Mouse (Mus musculus): Measurements from ENCODE around the gene Bex2.

Bex2 gene

DNA sequence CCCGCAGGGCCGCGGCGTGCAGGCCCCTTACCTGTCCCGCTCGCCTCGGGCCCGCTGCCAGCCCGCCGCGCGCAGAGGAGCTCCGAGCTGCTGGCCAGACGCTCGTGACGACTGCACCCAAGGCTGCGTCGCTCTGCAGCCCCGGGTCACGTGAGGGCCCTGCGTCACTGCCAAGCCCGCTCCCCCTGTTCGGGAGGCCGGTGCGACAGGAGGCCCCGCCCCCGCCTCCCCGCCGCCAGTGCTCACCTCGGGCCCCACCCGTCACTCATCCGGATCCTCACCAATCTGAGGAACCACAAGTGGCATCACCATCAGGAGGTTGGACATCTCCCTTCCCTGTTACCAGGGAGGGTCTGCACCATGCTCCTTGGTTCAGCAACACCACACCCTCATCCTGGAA lies at the start of gene Bex2:
Gene Bex2 (minus strand): TSS at position 217 of the 400 bp plus-strand sequence.
- DNase-seq (ENCODE audit: low spot score in 2 of 2) = peak in 1 of 2 experiments; percentile 7

DNA sequence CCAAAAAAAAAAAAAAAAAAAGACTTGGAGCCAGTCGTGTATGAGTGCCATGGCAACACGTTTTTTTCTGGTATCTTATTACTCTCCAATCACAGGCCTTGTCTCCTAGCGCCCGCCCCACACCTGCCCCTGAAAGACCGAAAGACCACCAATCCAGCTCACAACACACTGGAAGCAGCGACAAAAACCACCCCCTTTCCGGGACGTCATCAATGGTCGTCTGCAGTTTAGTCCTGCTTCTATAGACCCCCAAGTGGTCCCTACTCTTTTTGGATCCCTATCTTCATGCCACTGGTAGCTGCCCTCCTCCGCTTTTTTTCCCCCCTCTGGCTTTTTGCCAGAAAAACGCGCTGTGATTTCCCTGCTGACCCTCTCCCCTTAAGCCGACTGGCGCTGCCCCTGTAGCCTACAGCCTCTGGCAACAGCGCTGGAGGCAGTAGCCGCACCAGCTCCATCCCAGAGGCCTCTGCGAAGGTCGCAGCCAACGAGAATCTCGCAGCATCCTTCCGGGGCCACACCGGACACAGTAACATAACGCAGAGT lies 47.5 kb upstream of the Bex2 start:
- peak; percentile 25 to 55 for DNase-seq (ENCODE audit: low spot score in 2 of 2)

DNA sequence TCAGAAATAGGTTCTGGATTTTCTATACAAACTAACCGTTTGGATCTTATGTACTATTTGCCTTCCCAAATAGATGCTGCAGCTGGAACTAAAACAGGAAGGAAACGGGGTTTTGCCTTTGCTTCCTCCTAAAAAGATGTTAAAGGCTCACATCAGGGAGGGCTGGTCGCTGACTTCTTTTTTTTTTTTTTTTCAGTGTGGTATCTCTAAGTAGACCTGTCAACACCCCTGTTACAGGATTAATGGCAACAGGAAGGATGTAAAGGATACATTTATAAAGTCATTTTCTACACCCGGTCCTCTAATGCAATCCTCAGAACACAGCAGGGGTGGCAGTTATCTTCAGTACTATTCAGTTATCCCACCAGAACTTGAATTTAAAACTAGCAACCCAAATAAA lies 47.0 kb upstream of the Bex2 start:
- DNase-seq (ENCODE audit: low spot score in 2 of 2) = no peak

DNA sequence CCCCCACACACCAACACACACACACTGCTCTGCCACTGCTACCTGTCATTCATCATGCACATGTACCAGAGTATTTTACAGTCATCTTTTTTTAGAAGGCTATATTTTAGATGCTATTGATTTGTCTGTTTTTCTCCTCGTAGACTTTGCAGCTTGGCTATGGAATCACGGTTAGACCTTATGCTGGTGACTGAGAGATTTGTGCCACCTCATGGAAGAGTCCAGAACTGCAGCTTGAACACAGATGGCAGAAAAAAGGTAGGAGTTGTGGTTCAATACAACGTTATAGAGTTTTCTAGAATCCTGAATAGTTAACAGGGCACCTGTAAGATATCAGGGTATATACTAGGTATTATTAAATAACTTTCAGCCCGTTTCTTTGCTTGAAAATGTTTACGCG lies 39.9 kb upstream of the Bex2 start:
- peak; percentile 29 to 50 for DNase-seq (ENCODE audit: low spot score in 2 of 2)

DNA sequence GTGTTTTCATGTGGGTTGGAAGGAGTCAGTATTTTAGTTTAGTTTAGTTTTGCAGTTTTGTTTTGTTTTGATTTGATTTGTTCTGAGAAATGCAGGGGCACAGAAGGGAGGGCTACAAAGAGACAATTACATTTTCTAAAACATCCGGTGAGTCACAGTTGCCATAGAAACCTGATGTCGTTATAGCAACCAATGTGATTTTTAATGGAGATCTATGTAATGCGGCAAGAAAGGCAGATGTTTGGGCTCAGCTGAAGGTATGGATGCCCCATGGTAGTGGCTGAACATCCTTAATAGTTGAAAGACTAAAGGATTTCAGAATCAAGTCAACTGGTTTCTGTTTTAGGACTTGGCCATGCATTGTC lies 36.7 kb upstream of the Bex2 start:
- DNase-seq (ENCODE audit: low spot score in 2 of 2) = no peak

DNA sequence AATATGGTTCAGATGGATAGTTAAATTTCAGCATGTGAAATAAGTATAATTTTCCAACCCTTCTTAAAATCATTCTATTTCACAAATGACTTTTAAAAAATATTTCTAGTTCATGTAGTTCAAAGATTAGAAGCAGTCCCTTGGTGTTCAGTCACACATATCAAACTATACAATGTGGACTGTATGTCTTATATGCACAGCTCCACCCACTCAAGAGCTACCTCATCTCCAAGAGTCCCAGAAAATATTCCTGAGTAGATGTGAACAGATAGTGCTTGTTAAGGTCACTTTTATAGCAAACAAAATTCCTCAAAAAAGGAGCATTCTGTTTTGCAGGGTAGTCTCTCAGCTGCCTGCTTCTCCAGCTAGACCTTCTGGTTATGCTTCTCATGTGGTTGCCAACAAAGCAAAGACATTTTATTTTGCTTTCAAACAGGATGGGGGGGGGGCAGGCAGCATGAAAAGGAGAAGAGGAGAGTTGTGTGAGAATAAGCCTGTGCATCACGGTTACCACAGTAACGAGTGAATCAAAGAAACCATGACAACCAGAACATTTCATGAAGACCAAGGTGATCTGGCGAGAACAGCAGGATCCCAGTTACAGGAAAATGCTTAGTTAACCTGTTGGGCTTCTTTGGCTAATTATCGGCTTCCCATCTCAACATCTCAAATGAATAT lies 36.1 kb upstream of the Bex2 start:
- DNase-seq (ENCODE audit: low spot score in 2 of 2) = no peak

DNA sequence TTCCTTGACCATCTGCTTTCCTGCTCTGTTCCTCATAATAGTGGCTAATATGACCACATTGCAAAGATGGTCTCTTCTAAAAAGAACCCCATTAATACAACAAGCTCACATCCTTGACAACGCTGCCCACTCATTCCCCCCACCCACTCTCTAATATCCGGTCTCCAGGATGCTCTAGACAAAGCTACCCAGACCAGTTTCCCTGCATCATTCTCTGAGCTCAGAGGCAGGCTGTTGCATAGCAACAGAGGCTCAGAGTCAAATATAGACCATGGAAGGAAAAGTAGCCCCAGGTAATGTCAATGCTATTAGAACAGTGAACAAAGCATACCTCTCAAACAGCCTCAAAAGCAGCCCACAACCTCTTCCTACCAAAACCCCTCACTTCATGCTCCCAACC lies 26.4 kb upstream of the Bex2 start:
- DNase-seq (ENCODE audit: low spot score in 2 of 2) = no peak

DNA sequence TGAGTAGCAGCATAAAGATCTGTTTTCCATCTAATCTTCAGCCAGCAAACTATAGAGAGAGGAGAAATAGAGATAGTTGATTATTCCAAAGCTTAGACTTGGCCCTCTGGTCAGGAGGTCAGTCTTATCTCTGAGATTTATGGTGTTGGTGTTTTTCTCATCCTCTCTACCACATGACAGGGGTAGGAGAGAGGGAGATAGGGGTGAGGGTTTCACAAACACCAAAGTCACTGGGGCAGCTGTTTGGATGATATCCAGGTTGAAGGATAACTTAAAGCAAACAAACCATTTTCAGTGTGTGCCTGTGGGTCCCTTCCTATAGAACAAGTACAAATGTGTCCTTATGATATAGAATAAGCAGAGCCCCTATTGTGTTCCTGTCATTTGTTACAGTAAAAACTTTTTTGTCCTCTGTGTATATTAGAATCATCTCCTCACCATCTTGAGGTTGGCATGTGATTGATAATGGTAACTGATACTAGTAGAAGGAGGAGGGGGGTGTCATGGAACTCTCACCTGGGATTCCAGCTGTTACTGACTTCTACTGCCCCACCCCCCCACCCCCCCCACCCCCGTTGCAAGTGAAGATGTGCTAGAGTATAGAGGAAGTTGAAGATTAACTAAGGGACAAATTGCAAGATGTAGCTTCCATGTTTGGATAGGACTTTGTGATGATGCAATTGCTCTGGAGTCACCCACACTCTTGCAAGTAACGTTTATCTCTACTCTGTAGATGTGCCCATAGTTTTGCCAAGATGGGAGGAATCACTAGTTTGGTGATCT lies 24.7 kb upstream of the Bex2 start:
- DNase-seq (ENCODE audit: low spot score in 2 of 2) = no peak

DNA sequence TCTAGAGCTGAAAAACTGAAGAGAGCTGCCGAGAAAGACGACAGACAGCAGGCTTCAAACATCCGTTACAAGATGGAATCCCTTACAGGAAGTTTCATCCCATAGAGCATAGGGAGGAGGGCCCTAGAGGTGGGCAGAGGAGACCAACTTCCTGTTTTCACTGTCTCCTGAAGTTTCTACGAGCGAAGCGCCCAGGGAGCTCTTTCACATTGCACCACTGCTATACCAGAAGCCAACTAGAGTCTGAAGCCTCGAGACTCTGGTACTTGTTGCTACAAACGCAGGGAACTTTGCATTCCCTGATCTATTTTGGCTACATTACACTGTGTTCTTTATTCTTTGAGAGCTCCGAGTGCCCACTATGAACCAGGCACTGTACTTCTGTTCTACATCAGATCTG lies 17.1 kb upstream of the Bex2 start, which contains the start of gene Nxf3:
Gene Nxf3 (minus strand): TSS at position 101 of the 400 bp plus-strand sequence.
- DNase-seq (ENCODE audit: low spot score in 2 of 2) = no peak

DNA sequence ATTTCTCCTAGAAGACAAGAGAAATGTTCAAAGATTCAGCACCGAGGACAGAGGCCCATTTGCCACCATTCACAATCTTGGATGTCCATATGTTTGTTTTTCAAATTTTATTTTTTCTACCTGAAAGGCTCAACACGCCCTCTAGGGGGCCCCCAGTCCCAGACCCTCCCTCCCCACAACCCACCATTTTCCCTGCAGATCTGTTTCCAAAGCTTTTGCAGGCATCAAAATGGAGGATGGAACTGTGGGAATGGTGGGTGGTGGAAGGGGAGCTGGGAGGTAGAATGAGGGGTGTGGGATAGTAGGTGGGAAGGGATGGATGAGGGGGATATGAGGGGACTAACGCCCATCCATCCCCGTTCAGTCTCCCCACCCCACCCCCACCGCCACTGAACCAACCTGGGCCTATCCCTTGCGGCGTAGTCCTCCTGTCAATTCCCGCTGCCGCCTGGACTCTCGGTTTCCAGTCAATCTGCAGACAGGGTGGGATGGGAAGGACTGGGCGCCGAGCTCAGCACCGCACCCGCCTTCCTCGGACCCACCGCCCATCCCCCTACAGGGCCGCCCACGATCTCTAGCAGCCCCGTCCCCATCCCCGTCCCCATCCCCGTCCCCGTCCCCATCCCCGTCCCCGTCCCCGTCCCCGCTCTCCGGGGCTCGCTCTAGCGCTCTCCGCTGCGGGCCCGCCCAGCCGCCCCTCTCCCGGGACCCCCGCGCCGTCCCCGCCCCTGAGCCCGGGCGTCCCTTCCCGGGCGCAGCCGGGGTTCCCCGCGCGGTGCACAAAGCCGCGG lies 640 bp downstream of the Bex2 start:
- DNase-seq (ENCODE audit: low spot score in 2 of 2) = peak in 1 of 2 experiments; percentile 39

DNA sequence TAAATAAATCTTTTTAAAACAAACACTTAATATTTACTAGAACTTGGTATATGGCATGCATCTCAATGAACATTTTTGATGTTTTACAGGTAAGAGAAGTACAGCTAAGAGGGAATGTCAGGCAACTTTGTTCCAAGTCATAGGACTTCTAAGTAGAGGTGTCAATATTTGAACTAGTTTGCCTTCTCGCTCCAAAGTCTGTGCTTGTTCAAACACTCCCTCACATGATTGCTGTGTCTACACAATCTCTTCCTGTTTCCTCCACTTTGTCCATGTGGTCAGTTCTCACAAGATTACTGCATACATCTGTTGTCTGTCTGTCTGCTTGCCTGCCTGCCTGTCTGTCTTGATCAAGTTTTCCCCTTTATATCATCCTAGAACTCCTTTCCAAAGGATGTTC lies 7.3 kb downstream of the Bex2 start:
- DNase-seq (ENCODE audit: low spot score in 2 of 2) = no peak

DNA sequence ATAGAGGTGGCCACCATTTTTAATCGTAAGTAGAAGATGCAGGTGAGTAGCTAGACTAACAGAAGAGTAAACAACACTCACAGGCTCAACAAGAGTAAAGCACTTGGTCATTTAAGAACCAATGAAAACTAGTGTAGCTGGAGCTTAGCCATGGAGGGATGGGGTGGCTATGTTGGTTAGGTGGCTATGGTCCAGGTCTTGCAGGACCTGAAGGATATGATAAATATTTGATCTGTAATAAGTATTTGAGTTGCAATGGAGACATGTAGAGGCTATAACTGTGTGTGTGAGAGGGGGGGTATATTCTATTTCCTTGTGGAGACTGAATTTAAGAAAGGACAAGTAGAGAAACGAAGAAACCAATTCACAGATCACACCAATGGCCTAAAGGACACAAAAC lies 16.8 kb downstream of the Bex2 start:
- DNase-seq (ENCODE audit: low spot score in 2 of 2) = no peak

DNA sequence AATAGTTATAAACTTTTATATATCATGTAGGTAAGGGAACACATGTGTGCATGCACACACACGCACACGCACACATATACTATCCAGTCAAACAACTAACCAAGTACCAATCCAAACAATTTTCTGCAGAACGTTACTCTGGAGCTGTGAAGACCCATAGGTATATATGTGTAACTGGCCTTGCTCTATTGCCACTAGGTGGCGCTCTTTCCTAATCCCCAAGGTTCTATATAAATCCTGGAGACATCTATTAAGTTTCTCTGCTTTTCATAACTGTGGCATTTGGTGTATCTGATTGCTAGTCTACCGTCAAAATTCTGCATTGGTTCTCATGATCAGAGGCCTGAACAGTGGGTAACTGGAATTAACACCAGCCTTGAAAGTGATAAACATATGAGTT lies 20.5 kb downstream of the Bex2 start:
- DNase-seq (ENCODE audit: low spot score in 2 of 2) = peak; percentile 21 to 61

DNA sequence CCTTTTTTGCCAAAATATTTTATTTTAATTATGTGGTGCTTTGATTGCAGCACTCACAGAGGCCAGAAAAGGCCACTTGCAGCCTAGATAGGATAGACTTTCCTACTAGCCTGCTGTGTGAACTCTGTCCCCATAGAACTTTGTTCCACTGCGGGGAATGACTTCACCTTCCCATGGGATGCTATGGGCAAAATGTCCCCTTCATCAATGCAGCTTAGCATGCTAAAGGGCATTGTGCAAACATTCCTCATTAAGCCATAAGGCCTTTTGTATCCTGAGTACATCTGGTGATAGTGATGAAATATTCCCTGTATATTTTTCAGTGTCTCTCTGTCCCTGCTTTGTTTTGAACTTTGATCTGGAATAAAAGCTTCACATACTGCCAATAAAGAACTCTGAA lies 24.3 kb downstream of the Bex2 start:
- DNase-seq (ENCODE audit: low spot score in 2 of 2) = no peak

DNA sequence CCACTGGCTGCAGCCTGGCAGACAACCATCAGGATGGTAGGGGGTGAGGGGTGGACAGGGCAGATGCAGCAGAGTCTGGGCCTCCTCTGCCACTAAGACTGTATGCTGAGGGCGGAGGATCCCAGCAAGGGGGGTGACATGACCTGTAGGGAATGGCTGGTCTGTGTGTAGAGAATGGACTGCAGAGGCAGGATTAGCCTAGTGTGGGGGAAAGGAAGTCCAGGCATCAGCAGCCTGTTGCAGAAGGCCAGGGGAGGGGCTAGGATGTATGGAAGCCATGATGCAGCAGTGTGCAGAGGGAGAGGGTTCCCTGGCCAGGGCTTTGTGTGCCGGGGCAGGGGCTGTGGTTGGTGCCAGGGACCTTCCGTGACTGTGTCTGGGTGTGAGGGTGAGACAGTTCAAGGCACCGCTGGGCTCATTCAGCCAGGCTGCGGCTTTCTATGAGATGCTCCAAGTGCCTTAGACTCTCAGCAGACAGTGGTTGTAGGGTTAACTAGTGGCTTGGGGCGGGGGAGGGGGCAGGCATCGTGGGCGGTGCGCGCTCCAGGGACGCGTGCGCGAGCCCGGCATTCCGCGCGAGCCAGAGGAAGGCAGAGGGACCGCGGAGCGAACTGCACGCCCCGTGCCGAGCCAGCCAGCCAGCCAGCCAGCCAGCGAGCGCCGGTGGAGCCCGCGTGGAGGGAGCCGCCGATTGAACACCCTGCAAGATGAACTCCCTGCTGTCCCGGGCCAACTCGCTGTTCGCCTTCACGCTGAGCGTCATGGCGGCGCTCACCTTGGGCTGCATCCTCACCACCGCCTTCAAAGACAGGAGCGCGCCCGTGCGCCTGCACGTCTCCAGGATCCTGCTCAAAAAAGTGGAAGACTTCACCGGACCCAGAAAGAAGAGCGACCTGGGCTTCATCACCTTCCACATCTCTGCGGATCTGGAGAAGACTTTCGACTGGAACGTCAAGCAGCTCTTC lies 35.0 kb downstream of the Bex2 start, which contains the start of gene Arxes1:
Gene Arxes1 (plus strand): TSS at position 569 of the 965 bp plus-strand sequence.
- peak in 1 of 2 experiments; percentile 28 for DNase-seq (ENCODE audit: low spot score in 2 of 2)

DNA sequence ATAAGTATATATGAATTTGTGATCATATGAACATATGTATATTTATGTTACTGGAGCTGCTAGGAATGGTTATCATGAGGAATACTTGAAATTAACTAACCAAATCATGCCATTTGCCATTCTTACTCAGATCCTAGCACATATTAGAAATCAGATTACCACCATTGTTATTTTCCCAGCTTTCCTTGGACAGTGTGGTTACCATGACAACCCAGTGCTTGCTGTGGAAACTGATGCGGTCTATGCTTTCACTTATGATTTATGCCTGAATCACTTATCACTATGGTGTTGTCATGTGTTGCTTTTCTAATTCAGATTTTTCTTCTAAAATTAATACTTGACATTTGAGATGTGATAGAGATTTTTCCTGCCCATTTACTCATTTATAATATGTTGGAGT lies 37.7 kb downstream of the Bex2 start:
- DNase-seq (ENCODE audit: low spot score in 2 of 2) = no peak
